Mouse (Mus musculus): ENCODE measurements around the gene Grwd1. TPM values are rescaled to one million over a fixed set of nuclear protein-coding genes. Genes with fewer than 3 reads are reported as not detected.

Gene Grwd1
- total RNA-seq, 2 experiments from 2014 or later, result 23.7 to 27.5 TPM

GRCm38 (mm10) chr7:45798931-45799330 is 31.8 kb downstream of the Grwd1 start:
- DNase-seq, result no peak

GRCm38 (mm10) chr7:45798511-45798836 is 32.3 kb downstream of the Grwd1 start:
- DNase-seq, result peak; percentile 40

- peak; percentile 49 for DNase-seq
These were observed 32.9 kb downstream of the Grwd1 start for GRCm38 (mm10) chr7:45797661-45798510.

GRCm38 (mm10) chr7:45796950-45797349 is 33.8 kb downstream of the Grwd1 start:
- DNase-seq, result no peak

- no peak for DNase-seq
These were observed 35.8 kb downstream of the Grwd1 start for GRCm38 (mm10) chr7:45794971-45795370.

- no peak for DNase-seq
These were observed 36.7 kb downstream of the Grwd1 start for GRCm38 (mm10) chr7:45793969-45794585.

- peak; percentile 40 for DNase-seq
These were observed 37.5 kb downstream of the Grwd1 start for GRCm38 (mm10) chr7:45793240-45793639.

- no peak for DNase-seq
These were observed 38.8 kb downstream of the Grwd1 start for GRCm38 (mm10) chr7:45791756-45792490.

- peak; percentile 51 for DNase-seq
These were observed 40.0 kb downstream of the Grwd1 start for GRCm38 (mm10) chr7:45790721-45791120.

GRCm38 (mm10) chr7:45787642-45788041 is 43.1 kb downstream of the Grwd1 start:
- DNase-seq, result no peak

GRCm38 (mm10) chr7:45786661-45787413 is 43.9 kb downstream of the Grwd1 start:
- DNase-seq, result no peak

- DNase-seq, result no peak
These were observed 44.6 kb downstream of the Grwd1 start for GRCm38 (mm10) chr7:45786136-45786578.

- peak; percentile 40 for DNase-seq
These were observed 45.2 kb downstream of the Grwd1 start for GRCm38 (mm10) chr7:45785388-45786135.

GRCm38 (mm10) chr7:45784524-45785372 is 46.0 kb downstream of the Grwd1 start, which contains the start of gene Sult2b1:
TSS of gene Sult2b1 (minus strand) at chr7:45784669.
- DNase-seq, result peak; percentile 64

- DNase-seq, result peak; percentile 75
These were observed 47.1 kb downstream of the Grwd1 start, which contains the start of gene Lmtk3 for GRCm38 (mm10) chr7:45783511-45784091. TSS of gene Lmtk3 (plus strand) at chr7:45783738.

- DNase-seq, result no peak
These were observed 48.5 kb downstream of the Grwd1 start for GRCm38 (mm10) chr7:45782271-45782670.

GRCm38 (mm10) chr7:45779081-45779641 is 51.6 kb downstream of the Grwd1 start:
- DNase-seq, result no peak

- no peak for DNase-seq
These were observed 55.5 kb downstream of the Grwd1 start for GRCm38 (mm10) chr7:45775237-45775636.
